Mouse (Mus musculus): ENCODE data around the gene Tbrg4.

GRCm38 (mm10) chr11:6567951-6568350, 57.9 kb downstream of the Tbrg4 start:
- TF ChIP-seq CTCF (IDR thresholded peaks at IDR 0.05; ENCODE audit: extremely low read depth, insufficient read length, insufficient replicate concordance, low read depth, low read length) (no peak), POLR2A (IDR thresholded peaks at IDR 0.05; ENCODE audit: low read depth, low read length) (no peak)
